11 mouse cellular contexts compared by ENCODE assay signal in genomic region chr10:98333411-98334067, GRCm38 (mm10).
DNase-seq lines count a peak whose midpoint lies in the region; ATAC-seq lines count a peak whose summit lies in the region.
"Had no signal": no experiment of that assay in that cellular context is flagged by ENCODE, and none has a peak within 500 bp of the region (broad histone marks: within the 10 kb centered on the region; RNA-seq: fewer than 3 reads in every experiment).

No protein-coding gene starts in this region.

- no peaks in the 10 kb centered on the region for H3K4me1 ChIP-seq in embryonic facial prominence, embryonic 14.5 days (ENCODE audit: control insufficient read depth, insufficient read depth, low read length)
- H3K4me1 ChIP-seq in embryonic facial prominence, embryonic 10.5 days, result no peaks in the 10 kb centered on the region
- no peaks in the 10 kb centered on the region for H3K4me1 ChIP-seq in hindbrain, embryonic 11.5 days (replicated peaks; ENCODE audit: control insufficient read depth, insufficient read depth, low read length)
- H3K4me1 ChIP-seq: embryonic facial prominence, embryonic 12.5 days; heart, embryonic 15.5 days; liver, embryonic 15.5 days had no signal

- no peak overlapping the region for H3K9ac ChIP-seq in embryonic facial prominence, embryonic 14.5 days (ENCODE audit: low read depth, low read length)
- no peak overlapping the region for H3K9ac ChIP-seq in hindbrain, embryonic 11.5 days (ENCODE audit: low read depth, low read length)
- H3K9ac ChIP-seq: embryonic facial prominence, embryonic 12.5 days; heart, embryonic 15.5 days; liver, embryonic 15.5 days had no signal

- no peaks in the 10 kb centered on the region for H3K9me3 ChIP-seq in embryonic facial prominence, embryonic 14.5 days (ENCODE audit: control insufficient read depth, low read length)
- H3K9me3 ChIP-seq in embryonic facial prominence, embryonic 10.5 days, result no peaks in the 10 kb centered on the region
- no peaks in the 10 kb centered on the region for H3K9me3 ChIP-seq in hindbrain, embryonic 11.5 days (ENCODE audit: control insufficient read depth, low read length)
- H3K9me3 ChIP-seq: embryonic facial prominence, embryonic 12.5 days; heart, embryonic 15.5 days; liver, embryonic 15.5 days had no signal

- intact Hi-C loops in heart, postnatal 10 days (cut with DNase I), result no loop called here

- ATAC-seq in embryonic facial prominence, embryonic 14.5 days (ENCODE audit: low read depth), result 0 out of 2 replicates have a peak, but pooled peaks have one; percentile 33
- ATAC-seq in hindbrain, embryonic 11.5 days (ENCODE audit: low FRiP score), result no peak

- DNase-seq in embryonic facial prominence, embryonic 14.5 days (ENCODE audit: low spot score), result peak; percentile 21
- DNase-seq in embryonic facial prominence, embryonic 10.5 days (ENCODE audit: low spot score), result no peak
- DNase-seq in 3134 (ENCODE audit: extremely low read depth, insufficient read length, low spot score), result peak; percentile 65
- DNase-seq in cerebellum, adult 8-10 months, result peak; percentile 78
- DNase-seq in heart, postnatal 10 days, result peak; percentile 44 to 45
- DNase-seq in embryo, embryonic 9.5 days (ENCODE audit: extremely low spot score), result no peak
- DNase-seq in kidney, adult 18-20 months, result no peak
- no peak for DNase-seq in hindbrain, embryonic 11.5 days (ENCODE audit: low spot score)

- H3K4me3 ChIP-seq in embryonic facial prominence, embryonic 14.5 days (ENCODE audit: low read depth, low read length), result no peak overlapping the region
- H3K4me3 ChIP-seq in embryonic facial prominence, embryonic 10.5 days, result no peak overlapping the region
- no peak overlapping the region for H3K4me3 ChIP-seq in hindbrain, embryonic 11.5 days (ENCODE audit: low read depth, low read length)
- H3K4me3 ChIP-seq: embryonic facial prominence, embryonic 12.5 days; heart, embryonic 15.5 days; liver, embryonic 15.5 days had no signal

- no peak overlapping the region for H3K27ac ChIP-seq in embryonic facial prominence, embryonic 14.5 days (replicated peaks; ENCODE audit: low read depth, low read length)
- H3K27ac ChIP-seq in embryonic facial prominence, embryonic 10.5 days (replicated peaks), result no peak overlapping the region
- no peak overlapping the region for H3K27ac ChIP-seq in hindbrain, embryonic 11.5 days (ENCODE audit: low read depth, low read length)
- H3K27ac ChIP-seq: embryonic facial prominence, embryonic 12.5 days; heart, embryonic 15.5 days; liver, embryonic 15.5 days had no signal

- H3K36me3 ChIP-seq in embryonic facial prominence, embryonic 14.5 days (ENCODE audit: control insufficient read depth, insufficient read depth, low read length), result no peaks in the 10 kb centered on the region
- H3K36me3 ChIP-seq in embryonic facial prominence, embryonic 10.5 days (replicated peaks), result no peaks in the 10 kb centered on the region
- no peaks in the 10 kb centered on the region for H3K36me3 ChIP-seq in hindbrain, embryonic 11.5 days (ENCODE audit: control insufficient read depth, insufficient read depth, low read length)
- H3K36me3 ChIP-seq: embryonic facial prominence, embryonic 12.5 days; heart, embryonic 15.5 days; liver, embryonic 15.5 days had no signal

- no peaks in the 10 kb centered on the region for H3K27me3 ChIP-seq in embryonic facial prominence, embryonic 14.5 days (replicated peaks; ENCODE audit: control insufficient read depth, insufficient read depth, low read length)
- H3K27me3 ChIP-seq in embryonic facial prominence, embryonic 10.5 days (replicated peaks; ENCODE audit: low read depth, poor library complexity, severe bottlenecking), result no peaks in the 10 kb centered on the region
- no peaks in the 10 kb centered on the region for H3K27me3 ChIP-seq in hindbrain, embryonic 11.5 days (ENCODE audit: control insufficient read depth, insufficient read depth, low read length)
- H3K27me3 ChIP-seq: embryonic facial prominence, embryonic 12.5 days; heart, embryonic 15.5 days; liver, embryonic 15.5 days had no signal

- no peak overlapping the region for H3K4me2 ChIP-seq in embryonic facial prominence, embryonic 14.5 days (ENCODE audit: low read depth, low read length)
- H3K4me2 ChIP-seq in hindbrain, embryonic 11.5 days (replicated peaks; ENCODE audit: low read depth, low read length), result no peak overlapping the region
- H3K4me2 ChIP-seq: embryonic facial prominence, embryonic 12.5 days; heart, embryonic 15.5 days; liver, embryonic 15.5 days had no signal

- whole genome bisulfite sequencing in embryonic facial prominence, embryonic 14.5 days, result 68% methylated on average over 6 of the region's 6 CpGs
- WGBS in embryonic facial prominence, embryonic 10.5 days, result 73% methylated on average over 6 of the region's 6 CpGs
- WGBS in hindbrain, embryonic 11.5 days, result 85% methylated on average over 6 of the region's 6 CpGs

Comparison
In these comparisons a context has a peak if more than half of its experiments do, and no peak if none do; other contexts are left out.
1. DNase-seq: peak in embryonic facial prominence, embryonic 14.5 days (single experiment), 3134 (single experiment), cerebellum, adult 8-10 months (single experiment) and heart, postnatal 10 days (2 of 2); none in embryonic facial prominence, embryonic 10.5 days (single experiment), embryo, embryonic 9.5 days (single experiment), kidney, adult 18-20 months (single experiment) and hindbrain, embryonic 11.5 days (single experiment).